Mouse (Mus musculus): ENCODE measurements around the gene Dnajc4. TPM values are rescaled to one million over a fixed set of nuclear protein-coding genes. Genes with fewer than 3 reads are reported as not detected.

Dnajc4 gene
- 32.4 and 38.0 TPM in 2 replicates for polyA plus RNA-seq (2012; rRNA removed)
- polyA plus RNA-seq (2014; fragmentation: Nextera tagmentation; extraction: Ambion mirVana), result 24.4 and 26.8 TPM in 2 replicates

- no peak for TF ChIP-seq POLR2A (IDR thresholded peaks at IDR 0.05; ENCODE audit: borderline replicate concordance, extremely low read depth, insufficient read depth, insufficient read length)
Measured at GRCm38 (mm10) chr19:6992011-6992858, at the start of gene Dnajc4. Dnajc4 (minus strand) TSS chr19:6992572.

GRCm38 (mm10) chr19:7041171-7041570, 48.8 kb upstream of the Dnajc4 start:
- peak overlapping the region; percentile 83; the same call in 1 of the 2 replicates for H3K4me2 ChIP-seq (replicated peaks; ENCODE audit: low read depth, low read length, severe bottlenecking)
- ATAC-seq (ENCODE audit: low FRiP score, low read depth), result no peak
- peaks cover 11% of the 10 kb centered on the region for H3K4me1 ChIP-seq (ENCODE audit: control insufficient read depth, insufficient read depth, low read length)
- peaks cover 6% of the 10 kb centered on the region; the same call in 1 of the 2 replicates for H3K36me3 ChIP-seq (ENCODE audit: control insufficient read depth, insufficient read depth, low read length)
- H3K9ac ChIP-seq (ENCODE audit: low read depth, low read length, severe bottlenecking), result no peak overlapping the region
- no peak for DNase-seq (ENCODE audit: low spot score)
- no peaks in the 10 kb centered on the region for H3K9me3 ChIP-seq (ENCODE audit: control insufficient read depth, low read length)
- TF ChIP-seq POLR2A (IDR thresholded peaks at IDR 0.05; ENCODE audit: borderline replicate concordance, extremely low read depth, insufficient read depth, insufficient read length), result no peak
- H3K27ac ChIP-seq (replicated peaks; ENCODE audit: low read depth, low read length), result 0 out of 2 replicates have a peak overlapping the region, but pooled peaks have one; percentile 89
- H3K4me3 ChIP-seq (replicated peaks; ENCODE audit: low read length), result no peak overlapping the region
- H3K27me3 ChIP-seq (ENCODE audit: control insufficient read depth, insufficient read depth, low read length), result no peaks in the 10 kb centered on the region
- WGBS, result 90% methylated on average over 2 of the region's 2 CpGs

More at GRCm38 (mm10) chr19:6992011-6992858, at the start of gene Dnajc4:
- 3% methylated on average over 37 of the region's 37 CpGs for WGBS
- no peaks in the 10 kb centered on the region for H3K27me3 ChIP-seq (ENCODE audit: control insufficient read depth, insufficient read depth, low read length)
- peak within 1 kb of the TSS; percentile 65 for H3K9ac ChIP-seq (ENCODE audit: low read depth, low read length, severe bottlenecking)
- peak within 1 kb of the TSS; percentile 93 for H3K4me2 ChIP-seq (replicated peaks; ENCODE audit: low read depth, low read length, severe bottlenecking)
- H3K9me3 ChIP-seq (ENCODE audit: control insufficient read depth, low read length), result no peaks in the 10 kb centered on the region
- H3K27ac ChIP-seq (replicated peaks; ENCODE audit: low read depth, low read length), result peak within 1 kb of the TSS; percentile 5; the same call in 1 of the 2 replicates
- peak; percentile 98 for DNase-seq (ENCODE audit: low spot score)
- H3K36me3 ChIP-seq (ENCODE audit: control insufficient read depth, insufficient read depth, low read length), result no peaks in the 10 kb centered on the region
- ATAC-seq (ENCODE audit: low FRiP score, low read depth), result peak; percentile 93
- peak within 1 kb of the TSS; percentile 48 for H3K4me3 ChIP-seq (replicated peaks; ENCODE audit: low read length)
- peaks cover 32% of the 10 kb centered on the region for H3K4me1 ChIP-seq (ENCODE audit: control insufficient read depth, insufficient read depth, low read length)

DNA sequence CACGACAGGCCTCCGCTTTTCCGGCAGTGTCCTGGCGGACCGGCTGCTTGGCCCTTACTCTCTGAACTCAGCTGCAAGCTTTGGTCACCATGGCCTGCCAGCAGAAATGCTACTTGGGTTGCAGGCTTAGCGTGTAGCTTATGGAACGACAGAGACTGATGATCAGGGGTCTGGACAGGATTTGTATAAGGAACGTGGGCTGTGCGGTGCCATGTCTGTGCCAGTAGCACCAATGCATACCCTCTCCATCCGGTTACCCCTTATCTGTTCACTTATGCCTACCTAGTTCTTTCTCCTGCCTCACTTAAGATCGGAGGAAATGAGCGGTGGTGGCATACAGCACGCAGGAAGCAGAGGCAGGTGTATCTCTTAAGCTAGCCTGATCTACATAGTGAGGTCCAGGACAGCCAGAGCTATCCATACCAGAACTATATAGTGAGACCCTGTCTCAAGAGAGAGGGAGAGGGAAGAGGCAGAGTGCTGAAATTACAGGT, 48.3 kb upstream of the Dnajc4 start:
- ATAC-seq (ENCODE audit: low FRiP score, low read depth), result no peak

GRCm38 (mm10) chr19:7039841-7040636, 47.7 kb upstream of the Dnajc4 start, which contains the start of gene Stip1:
Stip1 (minus strand) TSS chr19:7039967.
- Histone ChIP-seq H3K4me3 (replicated peaks; ENCODE audit: low read length) (peak within 1 kb of the TSS; percentile 93), H3K4me1 (ENCODE audit: control insufficient read depth, insufficient read depth, low read length) (peaks cover 11% of the 10 kb centered on the region), H3K27ac (replicated peaks; ENCODE audit: low read depth, low read length) (peak within 1 kb of the TSS; percentile 89), H3K36me3 (ENCODE audit: control insufficient read depth, insufficient read depth, low read length) (peaks cover 13% of the 10 kb centered on the region), H3K9ac (ENCODE audit: low read depth, low read length, severe bottlenecking) (peak within 1 kb of the TSS; percentile 92), H3K9me3 (ENCODE audit: control insufficient read depth, low read length) (no peaks in the 10 kb centered on the region), H3K27me3 (ENCODE audit: control insufficient read depth, insufficient read depth, low read length) (no peaks in the 10 kb centered on the region), H3K4me2 (replicated peaks; ENCODE audit: low read depth, low read length, severe bottlenecking) (peak within 1 kb of the TSS; percentile 83)
- peak; percentile 100 for DNase-seq (ENCODE audit: low spot score)
- under 1% methylated on average over 49 of the region's 49 CpGs for WGBS
- peak; percentile 78; the same call in 1 of the 2 replicates for TF ChIP-seq POLR2A (IDR thresholded peaks at IDR 0.05; ENCODE audit: borderline replicate concordance, extremely low read depth, insufficient read depth, insufficient read length)
- ATAC-seq (ENCODE audit: low FRiP score, low read depth), result peak; percentile 99

More for the DNA sequence above, 48.3 kb upstream of the Dnajc4 start:
- Histone ChIP-seq H3K9me3 (ENCODE audit: control insufficient read depth, low read length) (no peaks in the 10 kb centered on the region), H3K27ac (replicated peaks; ENCODE audit: low read depth, low read length) (peak overlapping the region; percentile 89), H3K4me3 (replicated peaks; ENCODE audit: low read length) (peak overlapping the region; percentile 47), H3K36me3 (ENCODE audit: control insufficient read depth, insufficient read depth, low read length) (peaks cover 7% of the 10 kb centered on the region; the same call in 1 of the 2 replicates), H3K9ac (ENCODE audit: low read depth, low read length, severe bottlenecking) (peak overlapping the region; percentile 70), H3K4me2 (replicated peaks; ENCODE audit: low read depth, low read length, severe bottlenecking) (peak overlapping the region; percentile 83), H3K27me3 (ENCODE audit: control insufficient read depth, insufficient read depth, low read length) (no peaks in the 10 kb centered on the region), H3K4me1 (ENCODE audit: control insufficient read depth, insufficient read depth, low read length) (peaks cover 11% of the 10 kb centered on the region)
- TF ChIP-seq POLR2A (IDR thresholded peaks at IDR 0.05; ENCODE audit: borderline replicate concordance, extremely low read depth, insufficient read depth, insufficient read length), result no peak
- WGBS, result 23% methylated on average over 13 of the region's 13 CpGs
- no peak for DNase-seq (ENCODE audit: low spot score)
